Mouse (Mus musculus) limb, embryonic 15.5 days (tissue): Measurements from ENCODE around the gene H2-Ab1. TPM values are rescaled to one million over a fixed set of nuclear protein-coding genes. Genes with fewer than 3 reads are reported as not detected.
A peak's percentile ranks its signal among the peaks of the same experiment; 100 is the strongest.

Experiments used
- ATAC-seq: fragments of 200-750 bp; cut with Nextera tagmentation; 2 replicates; pipeline ENCODE4 v1.8.0; 2017; ENCODE audit warnings: low read depth, moderate TSS enrichment; ENCODE audit not compliant: insufficient number of reproducible peaks, low FRiP score, low TSS enrichment
- H3K27ac ChIP-seq: fragments of 300-500 bp; sonication (generic); 2 replicates; pipeline ENCODE4 v1.5.1; 2015; ENCODE audit warnings: moderate library complexity, mild to moderate bottlenecking, inconsistent platforms
- H3K27me3 ChIP-seq: fragments of 300-500 bp; sonication (generic); 2 replicates; pipeline ENCODE4 v1.6.1; 2015; ENCODE audit warnings: inconsistent platforms
- H3K36me3 ChIP-seq: fragments of 300-500 bp; sonication (generic); 2 replicates; pipeline ENCODE4 v1.6.1; 2015; ENCODE audit warnings: inconsistent platforms
- H3K4me1 ChIP-seq: fragments of 300-500 bp; sonication (generic); 2 replicates; pipeline ENCODE4 v1.6.1; 2015; ENCODE audit warnings: inconsistent platforms
- H3K4me2 ChIP-seq: fragments of 300-500 bp; sonication (generic); 2 replicates; pipeline ENCODE4 v1.6.1; 2015; ENCODE audit warnings: mild to moderate bottlenecking, inconsistent platforms
- H3K4me3 ChIP-seq: fragments of 300-500 bp; sonication (generic); 2 replicates; pipeline ENCODE4 v1.5.1; 2015; ENCODE audit warnings: mild to moderate bottlenecking, inconsistent platforms
- H3K9ac ChIP-seq: fragments of 300-500 bp; sonication (generic); 2 replicates; pipeline ENCODE4 v1.6.1; 2015; ENCODE audit warnings: inconsistent platforms
- H3K9me3 ChIP-seq: fragments of 300-500 bp; sonication (generic); 2 replicates; pipeline ENCODE4 v1.6.1; 2016; ENCODE audit warnings: inconsistent platforms
- WGBS: fragments of 180-500 bp; shearing (Covaris S2); methylation state at CpG from one replicate; pipeline ENCODE4 v1.1.7; 2015; 5-methylcytosine and 5-hydroxymethylcytosine counted together
- polyA plus RNA-seq: library from polyadenylated mRNA; unstranded; fragments of >200 nt; fragmentation: Nextera tagmentation; extraction: Ambion mirVana; gene quantifications from 2 replicates; pipeline ENCODE4 v1.2.1, GENCODE M21; 2015

The H2-Ab1 gene
- polyA plus RNA-seq, 1 experiment from 2014 or later = 5.8 TPM

DNA sequence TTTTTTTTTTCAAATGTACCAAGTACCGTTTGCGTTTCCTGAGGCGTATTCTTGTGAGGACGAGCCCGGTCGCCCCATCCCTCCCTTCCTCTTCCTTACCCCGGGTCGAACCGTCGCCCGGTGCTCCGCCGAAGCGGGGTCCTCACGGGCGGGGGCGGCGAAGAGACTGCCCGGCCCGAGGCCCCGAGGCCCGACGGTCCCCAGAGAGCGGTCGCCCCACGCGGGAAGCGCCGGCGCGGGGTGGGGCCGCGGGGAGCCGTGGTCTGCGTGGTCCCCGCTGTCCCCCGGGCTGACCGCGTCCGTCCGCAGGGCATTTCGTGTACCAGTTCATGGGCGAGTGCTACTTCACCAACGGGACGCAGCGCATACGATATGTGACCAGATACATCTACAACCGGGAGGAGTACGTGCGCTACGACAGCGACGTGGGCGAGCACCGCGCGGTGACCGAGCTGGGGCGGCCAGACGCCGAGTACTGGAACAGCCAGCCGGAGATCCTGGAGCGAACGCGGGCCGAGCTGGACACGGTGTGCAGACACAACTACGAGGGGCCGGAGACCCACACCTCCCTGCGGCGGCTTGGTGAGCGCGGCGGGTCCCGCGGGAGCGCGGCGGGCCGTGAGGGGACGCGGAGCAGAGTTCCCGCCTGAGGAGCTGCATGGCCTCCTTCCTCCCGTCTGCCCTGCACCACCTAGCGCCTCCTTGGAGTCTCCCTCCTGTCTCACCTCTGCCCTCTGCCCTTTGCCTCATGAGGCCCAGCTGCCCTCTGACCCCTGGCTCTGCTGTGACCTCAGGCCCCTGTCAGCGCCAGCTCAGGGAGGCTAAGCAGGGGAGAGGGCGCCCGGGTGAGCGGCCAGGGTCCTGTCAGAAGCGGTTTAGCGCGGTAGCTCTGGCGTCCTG is 7.2 kb downstream of the H2-Ab1 start:
- peaks cover 52% of the 10 kb centered on the region for H3K27me3 ChIP-seq
- no peak overlapping the region for H3K27ac ChIP-seq
- H3K9me3 ChIP-seq = no peaks in the 10 kb centered on the region
- peak overlapping the region; percentile 92 for H3K4me2 ChIP-seq
- ATAC-seq = no peak
- WGBS = 1% methylated on average over 93 of the region's 93 CpGs
- H3K4me3 ChIP-seq = peak overlapping the region; percentile 44
- no peaks in the 10 kb centered on the region for H3K36me3 ChIP-seq
- H3K9ac ChIP-seq = peak overlapping the region; percentile 27
- H3K4me1 ChIP-seq = peaks cover 20% of the 10 kb centered on the region

DNA sequence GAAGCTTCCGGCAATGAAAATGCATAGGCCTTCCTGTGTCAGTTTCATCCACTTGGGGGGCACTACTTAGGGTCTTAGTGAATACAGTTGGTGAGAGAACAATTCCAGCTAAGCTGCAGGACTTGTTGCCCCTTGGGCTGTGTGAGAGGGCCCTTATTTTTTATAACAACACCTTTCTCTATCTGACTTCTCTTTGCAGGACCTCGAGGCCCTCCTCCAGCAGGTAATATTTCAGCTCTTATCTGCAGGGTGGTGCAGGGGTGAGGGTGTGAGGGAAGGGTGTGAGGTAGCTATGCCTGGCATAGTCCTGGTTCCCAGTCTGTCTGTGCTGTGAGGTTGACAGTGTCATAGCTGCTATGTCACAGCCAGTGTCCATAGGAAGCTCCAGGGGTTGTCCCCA is 10.8 kb downstream of the H2-Ab1 start:
- no peak overlapping the region for H3K9ac ChIP-seq
- 69% methylated on average over 2 of the region's 2 CpGs for WGBS
- peaks cover 37% of the 10 kb centered on the region for H3K27me3 ChIP-seq
- no peaks in the 10 kb centered on the region for H3K36me3 ChIP-seq
- H3K9me3 ChIP-seq = no peaks in the 10 kb centered on the region
- H3K4me2 ChIP-seq = no peak overlapping the region
- peaks cover 18% of the 10 kb centered on the region for H3K4me1 ChIP-seq
- ATAC-seq = no peak
- no peak overlapping the region for H3K27ac ChIP-seq
- no peak overlapping the region for H3K4me3 ChIP-seq

DNA sequence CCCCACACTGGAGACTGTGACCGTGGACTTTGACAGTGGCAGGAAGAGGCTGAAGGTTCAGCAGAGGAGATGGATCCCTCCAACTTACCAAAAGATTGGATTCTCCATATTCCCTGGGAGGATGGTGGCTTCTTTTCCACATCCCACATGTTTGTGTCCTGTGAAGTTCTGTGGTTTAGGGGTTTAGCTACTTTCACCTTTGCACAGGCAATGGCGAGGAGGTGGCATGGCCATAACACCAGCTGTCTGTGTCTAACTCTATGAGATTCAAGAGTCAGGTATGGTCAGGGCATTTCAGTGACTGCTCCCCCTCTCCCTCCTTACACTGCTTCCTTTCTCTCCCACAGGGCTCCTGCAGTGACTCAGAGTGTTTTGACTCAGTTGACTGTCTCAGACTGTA is 11.3 kb downstream of the H2-Ab1 start:
- no peaks in the 10 kb centered on the region for H3K36me3 ChIP-seq
- ATAC-seq = no peak
- whole genome bisulfite sequencing = 83% methylated on average over 2 of the region's 2 CpGs
- no peak overlapping the region for H3K4me3 ChIP-seq
- H3K27me3 ChIP-seq = peaks cover 33% of the 10 kb centered on the region
- no peaks in the 10 kb centered on the region for H3K9me3 ChIP-seq
- H3K4me2 ChIP-seq = no peak overlapping the region
- H3K27ac ChIP-seq = no peak overlapping the region
- no peak overlapping the region for H3K9ac ChIP-seq
- H3K4me1 ChIP-seq = peaks cover 13% of the 10 kb centered on the region

- no peaks in the 10 kb centered on the region for H3K9me3 ChIP-seq
- WGBS = 71% methylated on average over 4 of the region's 4 CpGs
- no peak overlapping the region for H3K4me2 ChIP-seq
- H3K9ac ChIP-seq = no peak overlapping the region
- peaks cover 5% of the 10 kb centered on the region for H3K4me1 ChIP-seq
- H3K27me3 ChIP-seq = peaks cover 22% of the 10 kb centered on the region
- no peaks in the 10 kb centered on the region for H3K36me3 ChIP-seq
- H3K27ac ChIP-seq = no peak overlapping the region
- no peak for ATAC-seq
- H3K4me3 ChIP-seq = no peak overlapping the region
Observed at GRCm38 (mm10) chr17:34269817-34270216, 12.3 kb downstream of the H2-Ab1 start.

DNA sequence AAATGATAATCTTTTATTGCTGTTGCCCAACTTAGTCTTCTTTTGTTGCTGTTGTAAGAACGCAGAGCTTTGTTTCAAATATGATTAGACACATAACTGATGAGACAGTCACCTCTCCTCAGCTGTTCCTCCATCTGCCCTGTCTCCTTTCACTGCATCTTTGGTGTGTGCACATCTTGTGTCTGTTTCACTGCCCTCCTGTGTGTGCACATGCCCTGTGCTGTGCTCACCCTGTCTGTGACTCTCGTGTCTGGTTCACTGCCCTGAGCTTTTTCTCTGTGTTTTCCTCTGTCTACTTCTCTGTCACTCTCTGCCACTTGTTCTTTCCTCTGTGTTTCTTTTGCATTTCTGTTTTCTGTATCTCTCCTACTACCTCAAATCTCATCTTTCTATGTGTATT is 12.7 kb downstream of the H2-Ab1 start:
- Histone ChIP-seq H3K4me3 (no peak overlapping the region), H3K4me2 (no peak overlapping the region), H3K9me3 (no peaks in the 10 kb centered on the region), H3K9ac (no peak overlapping the region), H3K27me3 (peaks cover 18% of the 10 kb centered on the region), H3K36me3 (no peaks in the 10 kb centered on the region), H3K27ac (no peak overlapping the region), H3K4me1 (peaks cover under 1% of the 10 kb centered on the region; the same call in 1 of the 2 replicates)
- WGBS = 86% methylated on average over 2 of the region's 2 CpGs
- ATAC-seq = no peak

GRCm38 (mm10) chr17:34270940-34271339 is 13.5 kb downstream of the H2-Ab1 start:
- H3K9ac ChIP-seq = no peak overlapping the region
- H3K4me2 ChIP-seq = no peak overlapping the region
- peaks cover 14% of the 10 kb centered on the region; the same call in 1 of the 2 replicates for H3K27me3 ChIP-seq
- no peak for ATAC-seq
- WGBS = 75% methylated on average over 2 of the region's 2 CpGs
- no peaks in the 10 kb centered on the region for H3K4me1 ChIP-seq
- no peak overlapping the region for H3K4me3 ChIP-seq
- no peaks in the 10 kb centered on the region for H3K9me3 ChIP-seq
- no peak overlapping the region for H3K27ac ChIP-seq
- H3K36me3 ChIP-seq = no peaks in the 10 kb centered on the region

GRCm38 (mm10) chr17:34272102-34272501 is 14.6 kb downstream of the H2-Ab1 start:
- Histone ChIP-seq H3K36me3 (no peaks in the 10 kb centered on the region), H3K4me3 (no peak overlapping the region), H3K9me3 (no peaks in the 10 kb centered on the region), H3K9ac (no peak overlapping the region), H3K4me2 (no peak overlapping the region), H3K4me1 (no peaks in the 10 kb centered on the region), H3K27ac (no peak overlapping the region), H3K27me3 (peaks cover 13% of the 10 kb centered on the region; the same call in 1 of the 2 replicates)
- no peak for ATAC-seq
- WGBS = 85% methylated on average over 1 of the region's 1 CpGs

DNA sequence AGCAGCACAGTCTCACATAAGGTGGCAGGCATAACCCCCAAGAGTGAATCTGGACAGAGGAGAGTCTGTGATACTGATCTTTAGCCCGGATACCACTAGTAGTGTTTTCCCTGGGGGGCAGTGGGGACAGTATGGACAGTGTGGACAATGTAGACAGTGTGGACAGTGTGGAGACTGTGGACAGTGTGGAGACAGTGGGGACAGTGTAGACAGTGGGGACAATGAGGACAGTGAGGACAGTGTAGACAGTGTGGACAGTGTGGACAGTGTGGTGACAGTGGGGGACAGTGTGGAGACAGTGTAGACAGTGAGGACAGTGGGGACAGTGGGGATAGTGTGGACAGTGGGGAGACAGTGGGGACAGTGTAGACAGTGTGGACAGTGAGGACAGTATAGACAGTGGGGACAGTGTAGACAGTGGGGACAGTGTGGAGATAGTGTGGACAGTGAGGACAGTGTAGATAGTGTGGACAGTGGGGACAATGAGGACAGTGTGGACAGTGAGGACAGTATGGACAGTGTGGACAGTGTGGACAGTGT is 23.1 kb downstream of the H2-Ab1 start:
- no peak; the same call in 1 of the 2 replicates for ATAC-seq
- Histone ChIP-seq H3K36me3 (no peaks in the 10 kb centered on the region), H3K4me2 (no peak overlapping the region), H3K27me3 (0 out of 2 replicates have a peak, but pooled peaks cover 4% of the 10 kb centered on the region), H3K9ac (no peak overlapping the region), H3K27ac (no peak overlapping the region), H3K4me1 (no peaks in the 10 kb centered on the region), H3K4me3 (no peak overlapping the region), H3K9me3 (no peaks in the 10 kb centered on the region)
- WGBS = 74% methylated on average over 1 of the region's 1 CpGs

DNA sequence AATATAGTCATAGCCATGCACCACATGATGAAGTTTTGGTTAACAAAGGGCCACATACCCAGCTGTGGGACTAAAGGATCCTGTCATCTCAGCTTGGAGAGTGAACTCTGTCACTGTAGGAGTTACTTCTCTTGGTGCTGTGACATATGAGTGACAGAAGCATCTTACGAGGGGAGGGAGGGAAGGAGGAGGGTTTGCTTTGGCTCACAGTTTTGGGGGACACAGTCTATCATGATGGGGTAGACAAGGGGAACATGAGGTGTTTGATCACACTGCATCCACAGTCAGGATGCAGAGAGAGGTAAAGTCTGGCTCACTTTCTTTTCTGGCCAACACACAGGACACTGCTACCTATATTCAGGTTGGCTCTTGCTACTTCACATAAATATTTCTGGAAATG is 24.3 kb downstream of the H2-Ab1 start:
- Histone ChIP-seq H3K27me3 (0 out of 2 replicates have a peak, but pooled peaks cover 4% of the 10 kb centered on the region), H3K9ac (no peak overlapping the region), H3K4me3 (no peak overlapping the region), H3K4me2 (no peak overlapping the region), H3K27ac (no peak overlapping the region), H3K36me3 (no peaks in the 10 kb centered on the region), H3K9me3 (no peaks in the 10 kb centered on the region), H3K4me1 (no peaks in the 10 kb centered on the region)
- no peak for ATAC-seq
- WGBS = 77% methylated on average over 1 of the region's 1 CpGs

- no peak overlapping the region for H3K4me2 ChIP-seq
- 0 out of 2 replicates have a peak, but pooled peaks cover 4% of the 10 kb centered on the region for H3K27me3 ChIP-seq
- no peaks in the 10 kb centered on the region for H3K4me1 ChIP-seq
- H3K27ac ChIP-seq = no peak overlapping the region
- 72% methylated on average over 4 of the region's 4 CpGs for WGBS
- no peaks in the 10 kb centered on the region for H3K9me3 ChIP-seq
- no peak overlapping the region for H3K9ac ChIP-seq
- no peaks in the 10 kb centered on the region for H3K36me3 ChIP-seq
- H3K4me3 ChIP-seq = no peak overlapping the region
- no peak for ATAC-seq
Observed at GRCm38 (mm10) chr17:34285371-34285770, 27.9 kb downstream of the H2-Ab1 start.

GRCm38 (mm10) chr17:34285848-34286247 is 28.4 kb downstream of the H2-Ab1 start:
- WGBS = 30% methylated on average over 4 of the region's 4 CpGs
- H3K4me1 ChIP-seq = no peaks in the 10 kb centered on the region
- no peak for ATAC-seq
- no peak overlapping the region for H3K27ac ChIP-seq
- no peak overlapping the region for H3K9ac ChIP-seq
- H3K36me3 ChIP-seq = no peaks in the 10 kb centered on the region
- H3K9me3 ChIP-seq = no peaks in the 10 kb centered on the region
- H3K4me2 ChIP-seq = no peak overlapping the region
- 0 out of 2 replicates have a peak, but pooled peaks cover 4% of the 10 kb centered on the region for H3K27me3 ChIP-seq
- H3K4me3 ChIP-seq = no peak overlapping the region

DNA sequence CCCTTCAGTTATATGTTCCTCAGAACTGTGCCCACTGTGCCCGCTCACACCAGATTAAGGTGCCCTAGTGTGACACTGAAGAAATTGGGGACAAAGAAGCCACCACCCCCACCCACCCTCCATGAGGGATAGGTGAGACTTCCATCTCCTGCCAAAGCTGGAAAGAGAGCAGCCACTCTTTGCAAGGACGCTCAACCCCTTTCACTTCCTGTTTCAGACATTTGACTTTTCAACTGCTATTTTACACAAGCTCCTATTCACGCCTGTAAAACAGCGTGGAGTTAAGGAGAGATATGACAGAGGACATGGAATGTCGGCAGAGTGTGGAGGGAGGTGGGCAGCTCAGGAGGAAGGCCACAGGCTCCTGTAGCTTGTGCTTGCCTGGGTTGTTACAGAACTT is 29.0 kb downstream of the H2-Ab1 start:
- Histone ChIP-seq H3K9me3 (no peaks in the 10 kb centered on the region), H3K27ac (no peak overlapping the region), H3K9ac (no peak overlapping the region), H3K27me3 (no peaks in the 10 kb centered on the region), H3K4me2 (no peak overlapping the region), H3K36me3 (no peaks in the 10 kb centered on the region), H3K4me1 (no peaks in the 10 kb centered on the region), H3K4me3 (no peak overlapping the region)
- WGBS = 72% methylated on average over 5 of the region's 5 CpGs
- no peak for ATAC-seq
